Mouse (Mus musculus) lung, embryonic 15.5 days (tissue): ENCODE results near the gene Skint1. TPM values are rescaled to one million over a fixed set of nuclear protein-coding genes. Genes with fewer than 3 reads are reported as not detected.
"Not testable (repeated sequence)": the region's sequence is repeated elsewhere in the genome, so short reads cannot be mapped to it uniquely, and the experiment has no call there.

Experiments
- ATAC-seq: fragments of 200-750 bp; cut with Nextera tagmentation; 2 replicates; pipeline ENCODE4 v1.8.0; 2017; ENCODE audit warnings: moderate number of reproducible peaks, borderline replicate concordance; ENCODE audit not compliant: low FRiP score, low TSS enrichment; ENCODE audit errors: extremely low read depth
- H3K27ac ChIP-seq: fragments of 300-500 bp; sonication (generic); 2 replicates; pipeline ENCODE4 v1.5.1; 2015; ENCODE audit warnings: moderate library complexity, mild to moderate bottlenecking, inconsistent platforms
- H3K27me3 ChIP-seq: fragments of 300-500 bp; sonication (generic); 2 replicates; pipeline ENCODE4 v1.6.1; 2015; ENCODE audit warnings: inconsistent platforms
- H3K36me3 ChIP-seq: fragments of 300-500 bp; sonication (generic); 2 replicates; pipeline ENCODE4 v1.6.1; 2015; ENCODE audit warnings: inconsistent platforms
- H3K4me1 ChIP-seq: fragments of 300-500 bp; sonication (generic); 2 replicates; pipeline ENCODE4 v1.6.1; 2015; ENCODE audit warnings: inconsistent platforms
- H3K4me2 ChIP-seq: fragments of 300-500 bp; sonication (generic); 2 replicates; pipeline ENCODE4 v1.6.1; 2015; ENCODE audit warnings: inconsistent platforms, mild to moderate bottlenecking, moderate library complexity
- H3K4me3 ChIP-seq: fragments of 300-500 bp; sonication (generic); 2 replicates; pipeline ENCODE4 v1.5.1; 2015; ENCODE audit warnings: mild to moderate bottlenecking, inconsistent platforms
- H3K9ac ChIP-seq: fragments of 300-500 bp; sonication (generic); 2 replicates; pipeline ENCODE4 v1.6.1; 2015; ENCODE audit warnings: inconsistent platforms
- H3K9me3 ChIP-seq: fragments of 300-500 bp; sonication (generic); 2 replicates; pipeline ENCODE4 v1.6.1; 2016; ENCODE audit warnings: inconsistent platforms
- WGBS: fragments of 180-500 bp; shearing (Covaris S2); methylation state at CpG from one replicate; pipeline ENCODE4 v1.1.7; 2015; 5-methylcytosine and 5-hydroxymethylcytosine counted together
- polyA plus RNA-seq: library from polyadenylated mRNA; unstranded; fragments of >200 nt; fragmentation: Nextera tagmentation; extraction: Ambion mirVana; gene quantifications from 2 replicates; pipeline ENCODE4 v1.2.1, GENCODE M21; 2015

The Skint1 gene
- 0.41 TPM in 1 of 2 replicates, not detected in the other for polyA plus RNA-seq

DNA sequence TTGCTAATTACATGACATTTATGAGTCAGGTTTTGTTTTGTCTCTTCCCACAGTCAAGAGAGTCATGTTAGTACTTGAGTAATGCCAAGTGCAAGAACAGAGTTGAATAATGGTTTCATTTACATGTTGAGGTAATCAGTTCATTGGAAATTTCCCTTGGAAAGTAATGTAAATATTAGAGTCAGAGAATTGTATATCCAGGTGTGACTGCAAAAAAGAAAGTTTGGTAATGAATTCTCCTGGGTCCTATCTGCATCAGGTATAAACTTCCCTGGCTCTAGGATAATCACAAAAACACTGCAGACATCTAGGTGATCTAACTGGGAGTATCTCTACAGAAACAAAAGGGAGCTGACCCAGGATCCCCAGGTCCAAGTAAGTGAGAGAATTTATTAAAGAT, at the start of gene Skint1:
TSS of gene Skint1 (plus strand) at position 301 of the 400 bp plus-strand sequence.
- Histone ChIP-seq H3K27ac (no peak within 1 kb of the TSS), H3K27me3 (no peaks in the 10 kb centered on the region), H3K9ac (no peak within 1 kb of the TSS), H3K4me3 (no peak within 1 kb of the TSS), H3K9me3 (no peaks in the 10 kb centered on the region), H3K4me2 (no peak within 1 kb of the TSS), H3K36me3 (no peaks in the 10 kb centered on the region), H3K4me1 (no peaks in the 10 kb centered on the region)
- no peak for ATAC-seq

DNA sequence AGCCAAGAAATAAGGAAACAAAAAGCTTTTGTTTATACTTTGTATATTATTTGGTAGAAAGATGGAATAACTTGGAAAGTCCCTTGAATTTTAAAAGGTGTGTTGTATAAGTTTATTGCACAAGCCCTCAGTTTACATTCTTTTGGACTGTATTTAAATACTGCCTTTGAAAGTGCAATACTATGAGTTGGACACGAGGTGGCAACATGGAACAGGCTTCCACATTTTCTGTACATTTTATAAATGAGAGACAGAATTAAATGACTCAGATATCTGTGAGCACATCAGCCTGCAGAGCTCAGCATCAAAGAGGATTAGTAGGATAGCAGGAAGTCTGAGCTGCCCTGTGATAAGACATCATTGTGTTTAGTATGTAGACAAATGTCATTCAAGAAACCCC, 44.8 kb upstream of the Skint1 start:
- Histone ChIP-seq H3K4me2 (no peak overlapping the region), H3K27ac (no peak overlapping the region), H3K27me3 (no peaks in the 10 kb centered on the region), H3K9me3 (no peaks in the 10 kb centered on the region), H3K36me3 (no peaks in the 10 kb centered on the region), H3K4me3 (no peak overlapping the region), H3K4me1 (no peaks in the 10 kb centered on the region), H3K9ac (no peak overlapping the region)
- ATAC-seq = no peak
- WGBS = 14% methylated on average over 1 of the region's 1 CpGs

DNA sequence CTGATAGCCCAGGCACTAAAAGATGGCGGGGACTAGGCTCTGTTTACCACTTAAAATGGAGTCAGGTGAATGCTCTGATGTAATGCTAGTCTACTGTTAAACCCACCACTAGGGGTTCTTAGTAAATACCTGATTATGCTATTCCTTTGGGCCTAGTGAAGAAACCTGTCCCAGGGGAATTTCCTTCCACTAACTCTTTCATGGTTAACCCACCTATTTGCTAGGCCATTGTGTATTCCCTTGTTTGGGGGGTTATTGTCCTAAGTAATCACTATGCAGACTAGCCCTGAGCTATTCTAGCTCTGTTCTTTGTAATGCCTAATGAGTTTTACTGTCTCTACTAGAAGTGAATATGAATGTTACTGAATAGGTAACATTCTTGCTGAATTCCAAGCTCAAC, 42.8 kb upstream of the Skint1 start:
- H3K27me3 ChIP-seq, H3K9me3 ChIP-seq, H3K27ac ChIP-seq, H3K4me1 ChIP-seq, ATAC-seq, H3K4me2 ChIP-seq, H3K9ac ChIP-seq, H3K36me3 ChIP-seq, H3K4me3 ChIP-seq: not testable (repeated sequence)
- 48% methylated on average over 1 of the region's 1 CpGs for WGBS

DNA sequence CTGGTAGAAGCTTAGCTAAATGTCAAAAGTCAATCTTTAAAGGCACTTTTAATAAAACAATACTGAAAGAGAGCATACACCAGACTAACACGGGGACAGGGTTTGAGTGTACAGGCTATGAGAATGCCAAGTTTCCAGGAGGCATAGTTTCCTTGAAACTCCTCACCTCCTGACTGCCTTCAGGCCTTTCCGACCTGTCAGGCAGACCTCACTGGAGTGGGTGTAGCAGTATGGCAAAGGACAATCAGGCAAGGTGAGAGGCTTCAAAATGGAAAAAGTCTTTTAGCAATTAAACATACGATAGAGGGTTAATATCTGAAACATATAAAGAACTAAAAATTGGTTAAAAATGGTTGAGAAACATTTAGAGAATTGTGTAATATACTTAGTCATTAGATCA, 42.4 kb upstream of the Skint1 start:
- Histone ChIP-seq H3K9ac (no peak overlapping the region), H3K9me3 (0 out of 2 replicates have a peak, but pooled peaks cover 4% of the 10 kb centered on the region), H3K36me3 (no peaks in the 10 kb centered on the region), H3K4me2 (no peak overlapping the region), H3K27me3 (no peaks in the 10 kb centered on the region), H3K27ac (no peak overlapping the region), H3K4me1 (no peaks in the 10 kb centered on the region), H3K4me3 (no peak overlapping the region)
- no peak for ATAC-seq
- 73% methylated on average over 3 of the region's 3 CpGs for WGBS

DNA sequence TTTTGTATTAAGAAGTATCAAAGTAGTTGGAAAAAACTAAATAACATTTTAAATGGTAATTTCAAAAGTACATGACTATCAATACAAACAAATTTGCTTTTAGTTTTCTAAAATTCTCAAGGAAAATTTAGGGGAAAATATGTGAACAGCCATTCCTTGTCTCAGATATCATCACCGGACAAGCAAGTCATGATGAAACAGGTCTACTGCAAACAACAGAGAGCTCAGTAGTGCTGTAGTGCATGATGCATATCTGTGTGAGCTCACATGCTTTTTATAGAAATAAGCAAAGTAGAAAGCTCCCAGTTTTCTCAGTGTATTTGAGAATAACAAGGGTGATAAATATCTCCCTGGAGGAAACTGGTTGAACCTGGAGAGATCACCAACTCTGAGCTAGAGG, 33.4 kb upstream of the Skint1 start, which contains the start of gene Skint7:
TSS of gene Skint7 (plus strand) at position 301 of the 400 bp plus-strand sequence.
- 0 out of 2 replicates have a peak, but pooled peaks cover 4% of the 10 kb centered on the region for H3K9me3 ChIP-seq
- no peak within 1 kb of the TSS for H3K4me2 ChIP-seq
- no peak for ATAC-seq
- no peak within 1 kb of the TSS for H3K4me3 ChIP-seq
- H3K27ac ChIP-seq = no peak within 1 kb of the TSS
- H3K9ac ChIP-seq = no peak within 1 kb of the TSS
- H3K4me1 ChIP-seq = no peaks in the 10 kb centered on the region
- no peaks in the 10 kb centered on the region for H3K27me3 ChIP-seq
- 89% methylated on average over 1 of the region's 1 CpGs for WGBS
- no peaks in the 10 kb centered on the region for H3K36me3 ChIP-seq

DNA sequence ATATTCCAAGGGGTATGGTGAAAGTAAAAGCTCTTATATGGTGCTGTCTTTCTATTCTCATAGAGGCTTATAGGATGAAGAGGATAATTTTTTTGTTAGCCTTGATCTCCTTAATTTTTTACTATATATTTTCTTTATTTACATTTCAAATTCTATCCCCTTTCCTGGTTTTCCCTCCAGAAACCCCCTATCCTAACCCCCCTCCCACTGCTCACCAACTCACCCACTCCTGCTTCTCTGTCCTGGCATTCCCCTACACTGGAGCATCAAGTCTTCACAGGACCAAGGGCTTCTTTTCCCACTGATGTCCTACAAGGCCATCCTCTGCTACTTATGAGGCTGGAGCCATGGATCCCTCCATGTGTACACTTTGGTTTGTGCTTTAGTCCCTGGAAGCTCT, 65.6 kb downstream of the Skint1 start, which contains the start of gene Skint4:
TSS of gene Skint4 (plus strand) at position 301 of the 400 bp plus-strand sequence.
- Histone ChIP-seq H3K4me3 (no peak within 1 kb of the TSS), H3K27ac (no peak within 1 kb of the TSS), H3K9me3 (no peaks in the 10 kb centered on the region), H3K4me2 (no peak within 1 kb of the TSS), H3K36me3 (no peaks in the 10 kb centered on the region), H3K27me3 (no peaks in the 10 kb centered on the region), H3K9ac (no peak within 1 kb of the TSS), H3K4me1 (no peaks in the 10 kb centered on the region)
- ATAC-seq = no peak

Other genes with a start within 250 kb of the Skint1 start
- gene Slc5a9, start 103.4 kb upstream of the Skint1 start, polyA plus RNA-seq = 0.76 and 3.0 TPM in 2 replicates
- not detected in 2 replicates for gene Skint8, start 86.9 kb upstream of the Skint1 start, polyA plus RNA-seq
- gene Skint7, start 33.3 kb upstream of the Skint1 start, polyA plus RNA-seq = 0.17 TPM in 1 of 2 replicates, not detected in the other
- 0.05 and 0.10 TPM in 2 replicates for gene Skint4, start 65.7 kb downstream of the Skint1 start, polyA plus RNA-seq
- 0.04 TPM in 1 of 2 replicates, not detected in the other for gene Skint3, start 226.0 kb downstream of the Skint1 start, polyA plus RNA-seq